Mouse (Mus musculus) spleen, adult 2 months (tissue): ENCODE measurements at regions not wholly inside any gene's neighbourhood (a gene's known extent, or its start where the extent isn't known, plus 50 kb on each side); places are given as distances from the start of the nearest gene placed in this dataset.

Experiments
- CTCF ChIP-seq: fragments of 200-500 bp; IDR thresholded peaks from 2 replicates; pipeline ENCODE4 v1.5.1; 2011; ENCODE audit warnings: mild to moderate bottlenecking, inconsistent platforms; ENCODE audit not compliant: insufficient read depth, insufficient read length, insufficient replicate concordance; ENCODE audit errors: extremely low read depth
- POLR2A ChIP-seq: fragments of 200-500 bp; IDR thresholded peaks from 2 replicates; pipeline ENCODE4 v1.6.1; 2011; ENCODE audit warnings: low read depth, low read length, inconsistent platforms

- TF ChIP-seq CTCF (no peak), POLR2A (no peak)
Observed at GRCm38 (mm10) chr5:103355372-103356300, 69.4 kb upstream of the Ptpn13 start.
